Mouse (Mus musculus) lung, postnatal 0 days (tissue): ENCODE measurements around the gene Gm12794.
"Not testable (repeated sequence)": the region's sequence is repeated elsewhere in the genome, so short reads cannot be mapped to it uniquely, and the experiment has no call there.

ENCODE experiments used
- CTCF ChIP-seq: IDR thresholded peaks from 2 replicates; pipeline ENCODE4 v1.5.1; 2016; ENCODE audit warnings: antibody characterized with exemption, mild to moderate bottlenecking
- EP300 ChIP-seq: IDR thresholded peaks from 2 replicates; pipeline ENCODE4 v1.6.1; 2016; ENCODE audit warnings: antibody characterized with exemption, mild to moderate bottlenecking, control low read depth

DNA sequence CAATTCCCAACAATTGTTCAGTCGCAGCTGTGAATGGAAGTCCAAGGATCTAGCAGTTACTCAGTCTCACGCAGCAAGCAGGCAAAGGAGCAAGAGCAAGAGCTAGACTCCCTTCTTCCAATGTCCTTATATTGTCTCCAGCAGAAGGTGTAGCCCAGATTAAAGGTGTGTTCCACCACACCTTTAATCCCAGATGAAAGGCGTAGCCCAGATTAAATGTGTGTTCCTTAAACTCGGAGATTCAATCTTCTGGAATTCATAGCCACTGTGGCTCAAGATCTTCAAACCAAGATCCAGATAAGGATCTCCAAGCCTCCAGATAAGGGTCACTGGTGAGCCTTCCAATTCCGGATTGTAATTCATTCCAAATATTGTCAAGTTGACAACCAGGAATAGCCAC, 40.7 kb downstream of the Gm12794 start, which contains the start of gene Gm12790:
- TF ChIP-seq CTCF, EP300: not testable (repeated sequence)
